Mouse (Mus musculus) heart, embryonic 13.5 days (tissue): ENCODE data around the gene Fen1. TPM values are rescaled to one million over a fixed set of nuclear protein-coding genes. Genes with fewer than 3 reads are reported as not detected.

ENCODE experiments used
- ATAC-seq: fragments of 200-750 bp; cut with Nextera tagmentation; 2 replicates; pipeline ENCODE4 v1.8.0; 2017; ENCODE audit warnings: moderate TSS enrichment; ENCODE audit not compliant: insufficient number of reproducible peaks, low FRiP score, low TSS enrichment; ENCODE audit errors: extremely low read depth
- H3K27ac ChIP-seq: fragments of 300-500 bp; sonication (generic); replicated peaks from 2 replicates; pipeline ENCODE4 v1.5.1; 2015; ENCODE audit warnings: moderate library complexity, mild to moderate bottlenecking, inconsistent platforms
- H3K27me3 ChIP-seq: fragments of 300-500 bp; sonication (generic); replicated peaks from 2 replicates; pipeline ENCODE4 v1.6.1; 2015; ENCODE audit warnings: mild to moderate bottlenecking, inconsistent platforms
- H3K36me3 ChIP-seq: fragments of 300-500 bp; sonication (generic); 2 replicates; pipeline ENCODE4 v1.6.1; 2015; ENCODE audit warnings: mild to moderate bottlenecking, inconsistent platforms
- H3K4me1 ChIP-seq: fragments of 300-500 bp; sonication (generic); 2 replicates; pipeline ENCODE4 v1.6.1; 2015; ENCODE audit warnings: inconsistent platforms
- H3K4me2 ChIP-seq: fragments of 300-500 bp; sonication (generic); 2 replicates; pipeline ENCODE4 v1.6.1; 2015; ENCODE audit warnings: inconsistent platforms, mild to moderate bottlenecking, moderate library complexity
- H3K4me3 ChIP-seq: fragments of 300-500 bp; sonication (generic); 2 replicates; pipeline ENCODE4 v1.5.1; 2015; ENCODE audit warnings: moderate library complexity, mild to moderate bottlenecking, inconsistent platforms
- H3K9ac ChIP-seq: fragments of 300-500 bp; sonication (generic); 2 replicates; pipeline ENCODE4 v1.6.1; 2015; ENCODE audit warnings: inconsistent platforms, mild to moderate bottlenecking, moderate library complexity
- H3K9me3 ChIP-seq: fragments of 300-500 bp; sonication (generic); 2 replicates; pipeline ENCODE4 v1.6.1; 2016; ENCODE audit warnings: inconsistent platforms
- WGBS: fragments of 180-500 bp; shearing (Covaris S2); methylation state at CpG from one replicate; pipeline ENCODE4 v1.1.7; 2015; ENCODE audit warnings: mixed read lengths; 5-methylcytosine and 5-hydroxymethylcytosine counted together
- polyA plus RNA-seq: library from polyadenylated mRNA; unstranded; fragments of >200 nt; fragmentation: Nextera tagmentation; extraction: Ambion mirVana; gene quantifications from 2 replicates; pipeline ENCODE4 v1.2.1, GENCODE M21; 2015

The Fen1 gene
- 49.0 and 56.8 TPM in 2 replicates for polyA plus RNA-seq

- WGBS = under 1% methylated on average over 40 of the region's 40 CpGs
- Histone ChIP-seq H3K36me3 (peaks cover 59% of the 10 kb centered on the region), H3K4me3 (peak within 1 kb of the TSS; percentile 95), H3K27me3 (no peaks in the 10 kb centered on the region), H3K4me2 (peak within 1 kb of the TSS; percentile 91), H3K27ac (peak within 1 kb of the TSS; percentile 90), H3K4me1 (peaks cover 19% of the 10 kb centered on the region), H3K9me3 (no peaks in the 10 kb centered on the region), H3K9ac (peak within 1 kb of the TSS; percentile 95)
- peak; percentile 78 for ATAC-seq
Measured at GRCm38 (mm10) chr19:10203848-10204615, at the start of gene Fen1, which contains the start of gene Tmem258. Gene Fen1, minus strand, starts transcription at chr19:10204169. Gene Tmem258, plus strand, starts transcription at chr19:10204014.

- peaks cover 48% of the 10 kb centered on the region for H3K27me3 ChIP-seq
- H3K27ac ChIP-seq = no peak overlapping the region
- no peaks in the 10 kb centered on the region for H3K36me3 ChIP-seq
- H3K9me3 ChIP-seq = no peaks in the 10 kb centered on the region
- H3K4me3 ChIP-seq = peak overlapping the region; percentile 5; the same call in 1 of the 2 replicates
- peak overlapping the region; percentile 46 for H3K4me2 ChIP-seq
- peak overlapping the region; percentile 48 for H3K9ac ChIP-seq
- 22% methylated on average over 20 of the region's 20 CpGs for WGBS
- H3K4me1 ChIP-seq = peaks cover 23% of the 10 kb centered on the region
- no peak for ATAC-seq
Measured at GRCm38 (mm10) chr19:10248128-10248527, 44.2 kb upstream of the Fen1 start.

DNA sequence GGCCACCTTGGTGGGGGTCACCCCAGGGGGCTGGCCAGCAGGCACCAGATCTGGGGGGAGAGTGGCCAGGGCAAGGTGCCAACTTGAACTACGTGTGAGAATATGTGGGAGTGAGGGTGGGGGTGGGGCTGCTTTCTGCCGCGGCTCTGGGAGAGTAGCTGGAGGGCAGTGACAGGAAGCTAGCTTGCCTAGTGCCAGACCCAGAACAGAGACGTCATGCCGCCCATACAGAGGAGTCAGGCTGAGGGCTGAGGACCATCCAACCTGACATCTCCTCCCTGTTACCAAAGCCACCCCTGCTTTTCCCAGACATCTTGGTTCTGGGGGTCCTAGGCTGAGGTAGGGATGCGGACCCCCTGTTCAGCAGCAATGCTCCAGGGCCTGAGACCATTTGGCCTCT is 43.2 kb upstream of the Fen1 start:
- no peak overlapping the region for H3K4me3 ChIP-seq
- H3K4me2 ChIP-seq = no peak overlapping the region
- no peaks in the 10 kb centered on the region for H3K9me3 ChIP-seq
- H3K9ac ChIP-seq = peak overlapping the region; percentile 48
- 17% methylated on average over 6 of the region's 6 CpGs for WGBS
- H3K36me3 ChIP-seq = no peaks in the 10 kb centered on the region
- ATAC-seq = no peak
- peaks cover 41% of the 10 kb centered on the region for H3K27me3 ChIP-seq
- H3K4me1 ChIP-seq = peaks cover 27% of the 10 kb centered on the region
- no peak overlapping the region for H3K27ac ChIP-seq

- Histone ChIP-seq H3K27ac (no peak overlapping the region), H3K9ac (no peak overlapping the region)
Measured at GRCm38 (mm10) chr19:10244183-10244582, 40.2 kb upstream of the Fen1 start.

GRCm38 (mm10) chr19:10242916-10243315 is 38.9 kb upstream of the Fen1 start:
- Histone ChIP-seq H3K36me3 (no peaks in the 10 kb centered on the region), H3K9ac (no peak overlapping the region), H3K4me1 (peaks cover 43% of the 10 kb centered on the region), H3K9me3 (no peaks in the 10 kb centered on the region), H3K4me3 (no peak overlapping the region), H3K4me2 (no peak overlapping the region), H3K27me3 (peaks cover 30% of the 10 kb centered on the region), H3K27ac (no peak overlapping the region)
- no peak for ATAC-seq
- WGBS = 18% methylated on average over 8 of the region's 8 CpGs

More at GRCm38 (mm10) chr19:10244183-10244582, 40.2 kb upstream of the Fen1 start:
- ATAC-seq = no peak
- Histone ChIP-seq H3K4me3 (no peak overlapping the region), H3K9me3 (no peaks in the 10 kb centered on the region), H3K4me2 (no peak overlapping the region), H3K4me1 (peaks cover 37% of the 10 kb centered on the region), H3K27me3 (peaks cover 36% of the 10 kb centered on the region), H3K36me3 (no peaks in the 10 kb centered on the region)
- WGBS = 4% methylated on average over 3 of the region's 3 CpGs

- H3K27ac ChIP-seq = peak within 1 kb of the TSS; percentile 74
- H3K9ac ChIP-seq = peak within 1 kb of the TSS; percentile 82
- peak; percentile 77; the same call in 1 of the 2 replicates for ATAC-seq
- peaks cover 32% of the 10 kb centered on the region for H3K4me1 ChIP-seq
- H3K4me3 ChIP-seq = peak within 1 kb of the TSS; percentile 63
- WGBS = 8% methylated on average over 41 of the region's 43 CpGs
- no peaks in the 10 kb centered on the region for H3K9me3 ChIP-seq
- peaks cover 23% of the 10 kb centered on the region for H3K27me3 ChIP-seq
- H3K36me3 ChIP-seq = no peaks in the 10 kb centered on the region
- H3K4me2 ChIP-seq = peak within 1 kb of the TSS; percentile 85
Measured at GRCm38 (mm10) chr19:10240654-10241305, 36.8 kb upstream of the Fen1 start, which contains the start of gene Myrf. Gene Myrf, minus strand, starts transcription at chr19:10240748.

- peaks cover 32% of the 10 kb centered on the region for H3K4me1 ChIP-seq
Measured at GRCm38 (mm10) chr19:10239975-10240653, 36.1 kb upstream of the Fen1 start.

DNA sequence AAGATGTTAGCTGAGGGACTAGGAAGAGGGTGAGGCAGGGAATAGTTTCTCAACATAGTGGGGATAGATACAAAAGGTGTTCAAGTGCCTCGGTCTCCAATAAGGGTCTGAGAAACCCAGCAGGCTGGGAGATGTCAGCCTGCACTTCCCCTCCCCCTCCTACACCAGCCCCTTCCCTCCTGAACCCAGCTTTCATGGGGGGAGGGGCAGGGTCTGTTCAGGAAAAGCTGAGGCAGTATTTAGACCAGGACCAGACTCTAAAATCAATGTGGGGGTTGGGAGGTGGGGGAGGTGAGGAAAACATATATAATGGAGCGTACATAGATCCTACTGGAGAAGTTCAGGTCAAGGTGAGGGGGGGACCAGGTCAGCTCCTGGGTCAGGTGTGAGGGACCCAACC is 35.5 kb upstream of the Fen1 start:
- H3K27me3 ChIP-seq = peaks cover 19% of the 10 kb centered on the region
- H3K9ac ChIP-seq = peak overlapping the region; percentile 82
- H3K4me1 ChIP-seq = peaks cover 32% of the 10 kb centered on the region
- 35% methylated on average over 2 of the region's 2 CpGs for WGBS
- H3K4me2 ChIP-seq = peak overlapping the region; percentile 85
- no peak for ATAC-seq
- H3K36me3 ChIP-seq = no peaks in the 10 kb centered on the region
- H3K27ac ChIP-seq = peak overlapping the region; percentile 74
- H3K4me3 ChIP-seq = peak overlapping the region; percentile 63
- no peaks in the 10 kb centered on the region for H3K9me3 ChIP-seq

More at GRCm38 (mm10) chr19:10239975-10240653, 36.1 kb upstream of the Fen1 start:
- H3K4me3 ChIP-seq = peak overlapping the region; percentile 63
- H3K9ac ChIP-seq = peak overlapping the region; percentile 82
- H3K36me3 ChIP-seq = no peaks in the 10 kb centered on the region
- ATAC-seq = no peak
- peak overlapping the region; percentile 85 for H3K4me2 ChIP-seq
- no peaks in the 10 kb centered on the region for H3K9me3 ChIP-seq
- H3K27ac ChIP-seq = peak overlapping the region; percentile 74
- peaks cover 19% of the 10 kb centered on the region for H3K27me3 ChIP-seq
- 3% methylated on average over 24 of the region's 26 CpGs for WGBS

DNA sequence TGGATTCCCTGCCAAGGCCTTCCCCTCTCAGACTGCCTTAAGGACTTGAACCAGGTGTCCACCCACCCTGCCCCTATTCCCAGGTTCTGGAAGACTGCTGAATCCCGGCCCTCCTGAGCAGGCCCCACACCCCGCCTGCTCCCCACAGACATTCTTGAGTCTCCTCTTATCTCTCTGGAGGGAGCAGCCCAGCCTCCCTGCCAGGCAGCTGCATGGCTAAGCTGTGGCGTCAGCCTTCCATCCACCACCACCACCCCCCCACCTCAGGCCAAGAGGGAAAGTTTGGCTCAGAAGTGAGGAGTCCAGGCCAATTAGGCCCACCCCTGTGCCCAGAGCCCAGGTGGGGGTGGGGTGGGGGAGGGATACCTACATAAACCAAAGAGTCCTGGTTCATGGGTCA is 34.5 kb upstream of the Fen1 start:
- WGBS = 21% methylated on average over 3 of the region's 3 CpGs
- no peak for ATAC-seq
- Histone ChIP-seq H3K9ac (no peak overlapping the region; the same call in 1 of the 2 replicates), H3K4me2 (peak overlapping the region; percentile 85), H3K4me3 (peak overlapping the region; percentile 63; the same call in 1 of the 2 replicates), H3K27ac (peak overlapping the region; percentile 74), H3K9me3 (no peaks in the 10 kb centered on the region), H3K36me3 (no peaks in the 10 kb centered on the region), H3K4me1 (peaks cover 32% of the 10 kb centered on the region), H3K27me3 (peaks cover 19% of the 10 kb centered on the region)

DNA sequence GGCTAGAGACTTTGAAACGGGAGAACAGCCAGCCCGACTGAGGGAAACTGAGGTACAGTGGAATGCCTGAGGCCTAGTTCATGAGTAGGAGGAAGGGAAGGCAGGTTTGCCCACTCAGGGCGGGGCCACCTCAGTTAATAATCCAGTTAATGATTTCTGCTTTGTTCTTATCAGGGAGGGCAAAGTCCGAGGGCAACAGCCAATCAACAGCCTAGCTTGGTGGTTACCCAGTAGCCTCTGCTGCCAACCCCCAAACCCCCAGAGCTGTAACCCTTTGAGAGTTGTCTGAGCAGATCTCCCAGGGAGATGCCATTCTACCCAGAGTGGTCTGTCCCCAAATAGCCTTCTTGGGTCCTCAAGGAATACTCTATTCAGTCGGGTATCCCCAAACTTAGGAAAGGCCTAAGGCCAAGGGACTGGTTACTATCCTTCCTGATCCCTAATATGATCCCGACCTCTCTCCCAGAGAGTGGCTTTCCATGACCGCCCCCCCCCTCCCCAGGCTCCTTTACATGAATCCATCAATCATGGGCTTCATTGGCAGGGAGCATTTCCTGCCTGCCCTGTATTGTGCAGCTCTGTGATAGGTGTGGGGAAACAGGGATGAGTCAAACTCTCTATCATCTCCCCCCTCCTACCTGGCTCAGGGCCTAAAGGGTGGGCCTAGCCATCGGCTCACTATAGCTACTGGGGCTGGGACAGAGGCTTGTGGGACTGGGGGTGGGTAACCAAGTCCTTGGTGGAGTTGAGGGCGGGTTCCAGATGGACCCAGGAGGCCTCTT is 32.0 kb upstream of the Fen1 start:
- H3K27ac ChIP-seq = no peak overlapping the region
- WGBS = 62% methylated on average over 9 of the region's 9 CpGs
- no peaks in the 10 kb centered on the region for H3K36me3 ChIP-seq
- H3K9ac ChIP-seq = no peak overlapping the region
- no peaks in the 10 kb centered on the region for H3K9me3 ChIP-seq
- H3K4me1 ChIP-seq = peaks cover 40% of the 10 kb centered on the region
- no peak overlapping the region for H3K4me2 ChIP-seq
- no peak for ATAC-seq
- peaks cover 16% of the 10 kb centered on the region for H3K27me3 ChIP-seq
- H3K4me3 ChIP-seq = no peak overlapping the region
